Mouse (Mus musculus) left cerebral cortex, postnatal 4 days (tissue): ENCODE measurements at regions not wholly inside any gene's neighbourhood (a gene's known extent, or its start where the extent isn't known, plus 50 kb on each side); places are given as distances from the start of the nearest gene placed in this dataset.

Experiments used
- DNase-seq: peaks from one replicate; pipeline ENCODE4 v3.0.0-alpha.2; 2022
- intact Hi-C: fragments of 180-260 bp; cut with DNase I; formaldehyde crosslinking; loops from one replicate; pipeline ENCODE4 v1.15.1; 2025

GRCm38 (mm10) chr11:44155591-44155990 lies 244.3 kb upstream of the Il12b start:
- intact Hi-C loops, result no loop called here
- DNase-seq, result no peak

GRCm38 (mm10) chr11:44156081-44156480 lies 243.8 kb upstream of the Il12b start:
- DNase-seq, result peak; percentile 30
- intact Hi-C loops, result no loop called here

- intact Hi-C loops, result no loop called here
Measured at GRCm38 (mm10) chr11:44156490-44157345, 243.1 kb upstream of the Il12b start.

GRCm38 (mm10) chr11:44158236-44158635 lies 241.6 kb upstream of the Il12b start:
- DNase-seq, result no peak
- intact Hi-C loops, result no loop called here

More at GRCm38 (mm10) chr11:44156490-44157345, 243.1 kb upstream of the Il12b start:
- DNase-seq, result no peak

- DNase-seq, result no peak
- intact Hi-C loops, result no loop called here
Measured at GRCm38 (mm10) chr11:44161734-44162418, 238.0 kb upstream of the Il12b start.

GRCm38 (mm10) chr11:44163049-44163448 lies 236.8 kb upstream of the Il12b start:
- DNase-seq, result no peak
- intact Hi-C loops, result no loop called here

GRCm38 (mm10) chr11:44163748-44164147 lies 236.1 kb upstream of the Il12b start:
- intact Hi-C loops, result no loop called here
- no peak for DNase-seq

GRCm38 (mm10) chr11:44164186-44164585 lies 235.7 kb upstream of the Il12b start:
- intact Hi-C loops, result no loop called here
- DNase-seq, result no peak

GRCm38 (mm10) chr11:44167724-44168500 lies 232.0 kb upstream of the Il12b start:
- intact Hi-C loops, result no loop called here
- DNase-seq, result no peak

GRCm38 (mm10) chr11:44172478-44172877 lies 227.4 kb upstream of the Il12b start:
- DNase-seq, result peak; percentile 7
- intact Hi-C loops, result no loop called here

GRCm38 (mm10) chr11:44173196-44173595 lies 226.7 kb upstream of the Il12b start:
- intact Hi-C loops, result no loop called here

GRCm38 (mm10) chr11:44174548-44174947 lies 225.3 kb upstream of the Il12b start:
- intact Hi-C loops, result no loop called here
- DNase-seq, result no peak

More at GRCm38 (mm10) chr11:44173196-44173595, 226.7 kb upstream of the Il12b start:
- DNase-seq, result no peak

GRCm38 (mm10) chr11:44179711-44180110 lies 220.2 kb upstream of the Il12b start:
- DNase-seq, result no peak
- intact Hi-C loops, result no loop called here

- DNase-seq, result no peak
- intact Hi-C loops, result no loop called here
Measured at GRCm38 (mm10) chr11:44183823-44184222, 216.0 kb upstream of the Il12b start.

- no peak for DNase-seq
- intact Hi-C loops, result no loop called here
Measured at GRCm38 (mm10) chr11:44185218-44185890, 214.5 kb upstream of the Il12b start.

- no peak for DNase-seq
Measured at GRCm38 (mm10) chr11:44188202-44188601, 211.7 kb upstream of the Il12b start.

GRCm38 (mm10) chr11:44193806-44194205 lies 206.1 kb upstream of the Il12b start:
- intact Hi-C loops, result no loop called here
- no peak for DNase-seq

More at GRCm38 (mm10) chr11:44188202-44188601, 211.7 kb upstream of the Il12b start:
- intact Hi-C loops, result no loop called here

- no peak for DNase-seq
- intact Hi-C loops, result no loop called here
Measured at GRCm38 (mm10) chr11:44202716-44203115, 197.1 kb upstream of the Il12b start.

- no peak for DNase-seq
- intact Hi-C loops, result no loop called here
Measured at GRCm38 (mm10) chr11:44204384-44204783, 195.5 kb upstream of the Il12b start.

GRCm38 (mm10) chr11:44206866-44207265 lies 193.0 kb upstream of the Il12b start:
- intact Hi-C loops, result no loop called here
- no peak for DNase-seq
